Mouse (Mus musculus) lung, postnatal 14 days (tissue): ENCODE results near the gene Vav2.

Source experiments
- DNase-seq: peaks from one replicate; pipeline ENCODE4 v3.0.0; 2021

The Vav2 gene

GRCm38 (mm10) chr2:27246712-27247486, 179.9 kb downstream of the Vav2 start:
- peak; percentile 91 for DNase-seq

- no peak for DNase-seq
These were observed 180.9 kb downstream of the Vav2 start for GRCm38 (mm10) chr2:27245947-27246346.

- DNase-seq = peak; percentile 78
These were observed 189.5 kb downstream of the Vav2 start for GRCm38 (mm10) chr2:27237342-27237741.

GRCm38 (mm10) chr2:27235729-27236128, 191.1 kb downstream of the Vav2 start:
- peak; percentile 81 for DNase-seq

GRCm38 (mm10) chr2:27232376-27232775, 194.5 kb downstream of the Vav2 start:
- DNase-seq = peak; percentile 25

GRCm38 (mm10) chr2:27229481-27230105, 197.2 kb downstream of the Vav2 start:
- DNase-seq = peak; percentile 41

GRCm38 (mm10) chr2:27228809-27229480, 197.9 kb downstream of the Vav2 start:
- DNase-seq = no peak

- DNase-seq = no peak
These were observed 200.3 kb downstream of the Vav2 start for GRCm38 (mm10) chr2:27226572-27226971.

GRCm38 (mm10) chr2:27223012-27223421, 203.8 kb downstream of the Vav2 start:
- DNase-seq = no peak

GRCm38 (mm10) chr2:27218569-27218968, 208.3 kb downstream of the Vav2 start:
- DNase-seq = no peak

- peak; percentile 53 for DNase-seq
These were observed 208.7 kb downstream of the Vav2 start for GRCm38 (mm10) chr2:27218121-27218544.

- no peak for DNase-seq
These were observed 211.3 kb downstream of the Vav2 start for GRCm38 (mm10) chr2:27215537-27215936.
